Mouse (Mus musculus) forebrain, embryonic 13.5 days (tissue): ENCODE results near the gene Fancd2. TPM values are rescaled to one million over a fixed set of nuclear protein-coding genes. Genes with fewer than 3 reads are reported as not detected.

Experiments
- ATAC-seq: fragments of 200-750 bp; cut with Nextera tagmentation; 2 replicates; pipeline ENCODE4 v1.8.0; 2017
- H3K27ac ChIP-seq: fragments of 300-500 bp; sonication (generic); 2 replicates; pipeline ENCODE4 v1.5.1; 2015; ENCODE audit warnings: inconsistent platforms, mild to moderate bottlenecking, moderate library complexity
- H3K27me3 ChIP-seq: fragments of 300-500 bp; sonication (generic); 2 replicates; pipeline ENCODE4 v1.6.1; 2015; ENCODE audit warnings: mild to moderate bottlenecking, inconsistent platforms
- H3K36me3 ChIP-seq: fragments of 300-500 bp; sonication (generic); 2 replicates; pipeline ENCODE4 v1.6.1; 2015; ENCODE audit warnings: mild to moderate bottlenecking, inconsistent platforms; ENCODE audit not compliant: poor library complexity, severe bottlenecking
- H3K4me1 ChIP-seq: fragments of 300-500 bp; sonication (generic); 2 replicates; pipeline ENCODE4 v1.6.1; 2015; ENCODE audit warnings: inconsistent platforms
- H3K4me2 ChIP-seq: fragments of 300-500 bp; sonication (generic); 2 replicates; pipeline ENCODE4 v1.6.1; 2015; ENCODE audit warnings: inconsistent platforms, mild to moderate bottlenecking, moderate library complexity
- H3K4me3 ChIP-seq: fragments of 300-500 bp; sonication (generic); 2 replicates; pipeline ENCODE4 v1.5.1; 2015; ENCODE audit warnings: mild to moderate bottlenecking, inconsistent platforms
- H3K9ac ChIP-seq: fragments of 300-500 bp; sonication (generic); 2 replicates; pipeline ENCODE4 v1.6.1; 2015; ENCODE audit warnings: mild to moderate bottlenecking, inconsistent platforms
- H3K9me3 ChIP-seq: fragments of 300-500 bp; sonication (generic); replicated peaks from 2 replicates; pipeline ENCODE4 v1.6.1; 2016; ENCODE audit warnings: inconsistent platforms
- WGBS: fragments of 180-500 bp; shearing (Covaris S2); methylation state at CpG from one replicate; pipeline ENCODE4 v1.1.7; 2015; 5-methylcytosine and 5-hydroxymethylcytosine counted together
- polyA plus RNA-seq: library from polyadenylated mRNA; unstranded; fragments of >200 nt; fragmentation: Nextera tagmentation; extraction: Ambion mirVana; gene quantifications from 2 replicates; pipeline ENCODE4 v1.2.1, GENCODE M21; 2015

Gene Fancd2
- polyA plus RNA-seq, 1 experiment from 2014 or later, result 14.1 TPM

DNA sequence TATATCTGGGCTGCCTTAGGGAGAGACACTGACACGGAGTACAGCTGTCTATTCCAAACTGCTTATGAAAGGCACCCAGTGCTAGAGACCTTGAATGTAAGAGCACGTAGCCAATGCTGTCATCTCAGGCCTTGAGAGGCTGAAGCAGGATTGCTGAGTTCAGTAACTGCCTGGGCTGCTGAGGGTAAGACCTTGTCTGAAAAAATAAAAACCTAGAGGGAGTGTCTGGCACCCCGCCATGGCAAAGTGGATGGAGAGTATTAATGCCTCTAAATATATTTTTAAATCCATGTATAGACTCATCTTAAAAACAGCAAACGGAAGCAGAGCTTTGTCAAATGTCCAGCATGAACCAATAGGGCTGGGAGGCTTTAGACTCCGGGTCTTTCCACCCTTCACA, 68.4 kb downstream of the Fancd2 start:
- Histone ChIP-seq H3K27me3 (no peaks in the 10 kb centered on the region), H3K36me3 (0 out of 2 replicates have a peak, but pooled peaks cover 6% of the 10 kb centered on the region), H3K9me3 (no peaks in the 10 kb centered on the region), H3K4me2 (no peak overlapping the region), H3K4me1 (peaks cover 4% of the 10 kb centered on the region; the same call in 1 of the 2 replicates), H3K9ac (no peak overlapping the region), H3K27ac (no peak overlapping the region), H3K4me3 (no peak overlapping the region)
- WGBS, result 75% methylated on average over 5 of the region's 5 CpGs
- ATAC-seq, result no peak

GRCm38 (mm10) chr6:113600543-113601139, 69.2 kb downstream of the Fancd2 start, which contains the start of gene Fancd2os:
Gene Fancd2os, minus strand, starts transcription at chr6:113600715.
- ATAC-seq, result no peak
- no peak within 1 kb of the TSS for H3K27ac ChIP-seq
- WGBS, result 32% methylated on average over 23 of the region's 23 CpGs
- no peaks in the 10 kb centered on the region for H3K27me3 ChIP-seq
- no peaks in the 10 kb centered on the region for H3K9me3 ChIP-seq
- peaks cover 9% of the 10 kb centered on the region for H3K4me1 ChIP-seq
- 0 out of 2 replicates have a peak, but pooled peaks cover 6% of the 10 kb centered on the region for H3K36me3 ChIP-seq
- H3K9ac ChIP-seq, result no peak within 1 kb of the TSS
- no peak within 1 kb of the TSS for H3K4me3 ChIP-seq
- H3K4me2 ChIP-seq, result no peak within 1 kb of the TSS

GRCm38 (mm10) chr6:113602821-113603220, 71.3 kb downstream of the Fancd2 start:
- Histone ChIP-seq H3K9me3 (no peaks in the 10 kb centered on the region), H3K27me3 (no peaks in the 10 kb centered on the region), H3K4me3 (no peak overlapping the region), H3K4me1 (peaks cover 22% of the 10 kb centered on the region), H3K4me2 (no peak overlapping the region), H3K9ac (no peak overlapping the region), H3K27ac (no peak overlapping the region), H3K36me3 (peaks cover 10% of the 10 kb centered on the region; the same call in 1 of the 2 replicates)
- WGBS, result 94% methylated on average over 6 of the region's 6 CpGs
- ATAC-seq, result no peak

- H3K27ac ChIP-seq, result 0 out of 2 replicates have a peak overlapping the region, but pooled peaks have one; percentile 40
- peak overlapping the region; percentile 93; the same call in 1 of the 2 replicates for H3K9ac ChIP-seq
- peak overlapping the region; percentile 93 for H3K4me2 ChIP-seq
- H3K4me3 ChIP-seq, result peak overlapping the region; percentile 96
- no peak for ATAC-seq
- 56% methylated on average over 12 of the region's 12 CpGs for WGBS
- no peaks in the 10 kb centered on the region for H3K27me3 ChIP-seq
- peaks cover 9% of the 10 kb centered on the region; the same call in 1 of the 2 replicates for H3K36me3 ChIP-seq
- no peaks in the 10 kb centered on the region for H3K9me3 ChIP-seq
- peaks cover 22% of the 10 kb centered on the region for H3K4me1 ChIP-seq
These were observed 72.5 kb downstream of the Fancd2 start for GRCm38 (mm10) chr6:113603993-113604392.

DNA sequence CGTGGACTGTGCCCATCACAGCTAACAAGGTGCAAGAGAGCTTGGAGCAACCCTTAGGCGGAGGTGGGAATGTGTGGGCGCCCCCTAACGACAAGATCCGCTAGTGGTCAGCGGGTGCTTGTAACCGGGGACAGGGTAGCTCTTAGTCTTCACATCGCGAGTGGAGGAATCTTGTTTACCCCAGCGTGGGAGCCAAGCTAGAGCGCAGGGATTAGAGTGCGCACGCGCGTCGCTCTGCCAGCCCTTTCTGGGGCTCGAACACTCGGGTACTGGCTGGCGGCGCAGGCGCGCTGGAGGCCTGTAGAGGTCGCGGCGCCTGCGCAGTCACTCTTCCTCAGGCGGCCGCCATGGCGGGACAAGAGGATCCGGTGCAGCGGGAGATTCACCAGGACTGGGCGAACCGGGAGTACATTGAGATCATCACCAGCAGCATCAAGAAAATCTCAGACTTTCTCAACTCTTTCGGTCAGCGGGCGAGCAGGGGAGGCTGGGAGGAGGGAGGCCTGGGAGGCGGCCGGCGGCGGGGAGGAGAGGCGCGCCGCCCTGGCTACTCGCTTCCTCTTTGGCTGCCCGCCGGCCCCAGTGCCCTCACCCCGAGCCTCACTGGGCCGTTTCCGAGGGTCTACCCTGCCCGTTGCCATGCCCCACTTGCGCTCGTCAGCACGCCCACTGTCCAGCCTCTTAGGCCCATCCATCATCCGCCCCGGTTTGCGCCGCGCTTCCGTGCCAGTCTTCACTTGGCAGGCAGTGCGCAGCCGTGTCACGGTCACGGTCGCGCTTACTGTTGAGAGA, 73.1 kb downstream of the Fancd2 start, which contains the start of gene Brk1:
Gene Brk1 (plus strand): TSS at position 341 of the 792 bp plus-strand sequence.
- Histone ChIP-seq H3K27me3 (no peaks in the 10 kb centered on the region), H3K9ac (peak within 1 kb of the TSS; percentile 93), H3K4me3 (peak within 1 kb of the TSS; percentile 96), H3K4me2 (peak within 1 kb of the TSS; percentile 93), H3K4me1 (peaks cover 22% of the 10 kb centered on the region), H3K27ac (peak within 1 kb of the TSS; percentile 57), H3K9me3 (no peaks in the 10 kb centered on the region), H3K36me3 (peaks cover 9% of the 10 kb centered on the region; the same call in 1 of the 2 replicates)
- WGBS, result under 1% methylated on average over 65 of the region's 65 CpGs
- ATAC-seq, result peak; percentile 95

DNA sequence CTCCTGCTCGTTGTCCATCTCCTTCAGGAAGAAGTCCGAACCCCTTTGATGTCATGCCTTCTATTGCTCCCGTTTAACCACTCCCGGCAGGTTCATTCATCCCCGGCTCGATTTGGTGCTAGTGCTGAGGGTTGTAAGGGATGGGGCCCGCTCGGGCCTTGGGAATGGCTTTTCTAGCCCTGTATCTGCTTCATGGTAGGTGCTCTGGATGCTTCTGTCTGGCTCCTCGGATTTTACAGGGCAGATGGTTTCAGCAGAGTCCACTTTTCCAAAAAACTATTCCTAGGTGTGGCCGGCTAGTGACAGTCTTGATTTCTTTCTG, 73.7 kb downstream of the Fancd2 start:
- peak overlapping the region; percentile 93 for H3K4me2 ChIP-seq
- H3K4me3 ChIP-seq, result peak overlapping the region; percentile 96
- peaks cover 10% of the 10 kb centered on the region for H3K36me3 ChIP-seq
- no peaks in the 10 kb centered on the region for H3K9me3 ChIP-seq
- peak; percentile 11; the same call in 1 of the 2 replicates for ATAC-seq
- no peaks in the 10 kb centered on the region for H3K27me3 ChIP-seq
- peak overlapping the region; percentile 57 for H3K27ac ChIP-seq
- H3K4me1 ChIP-seq, result peaks cover 21% of the 10 kb centered on the region
- H3K9ac ChIP-seq, result peak overlapping the region; percentile 93
- WGBS, result 4% methylated on average over 10 of the region's 10 CpGs

GRCm38 (mm10) chr6:113608871-113609270, 77.4 kb downstream of the Fancd2 start:
- Histone ChIP-seq H3K9me3 (0 out of 2 replicates have a peak, but pooled peaks cover 3% of the 10 kb centered on the region), H3K4me3 (no peak overlapping the region), H3K27me3 (no peaks in the 10 kb centered on the region), H3K4me1 (peaks cover 17% of the 10 kb centered on the region), H3K36me3 (peaks cover 41% of the 10 kb centered on the region), H3K9ac (no peak overlapping the region), H3K4me2 (no peak overlapping the region), H3K27ac (no peak overlapping the region)
- ATAC-seq, result no peak
- 88% methylated on average over 6 of the region's 6 CpGs for WGBS

DNA sequence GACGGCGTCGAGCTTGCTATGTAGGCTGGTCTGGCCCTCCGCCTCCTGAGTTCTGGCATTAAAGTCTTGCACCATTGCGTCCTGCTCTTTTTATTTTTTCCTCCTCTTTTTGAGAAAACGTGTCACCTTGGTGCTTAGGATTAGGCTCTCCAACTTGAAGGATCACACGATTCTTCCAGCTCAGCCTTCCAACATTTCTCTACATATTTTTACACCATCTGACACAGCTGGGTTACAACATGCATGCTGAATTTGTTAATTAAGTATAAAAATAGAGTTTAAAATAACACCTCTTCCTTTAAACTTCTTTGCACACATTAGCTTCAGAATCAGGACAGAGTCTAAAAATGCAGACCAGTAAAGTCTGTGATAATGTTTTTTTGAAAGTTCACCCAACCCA, 77.8 kb downstream of the Fancd2 start:
- no peak overlapping the region for H3K9ac ChIP-seq
- WGBS, result 94% methylated on average over 7 of the region's 7 CpGs
- no peak overlapping the region for H3K4me2 ChIP-seq
- H3K4me1 ChIP-seq, result peaks cover 17% of the 10 kb centered on the region
- no peak overlapping the region for H3K4me3 ChIP-seq
- H3K9me3 ChIP-seq, result 0 out of 2 replicates have a peak, but pooled peaks cover 3% of the 10 kb centered on the region
- no peak for ATAC-seq
- peaks cover 45% of the 10 kb centered on the region for H3K36me3 ChIP-seq
- H3K27me3 ChIP-seq, result no peaks in the 10 kb centered on the region
- no peak overlapping the region for H3K27ac ChIP-seq

DNA sequence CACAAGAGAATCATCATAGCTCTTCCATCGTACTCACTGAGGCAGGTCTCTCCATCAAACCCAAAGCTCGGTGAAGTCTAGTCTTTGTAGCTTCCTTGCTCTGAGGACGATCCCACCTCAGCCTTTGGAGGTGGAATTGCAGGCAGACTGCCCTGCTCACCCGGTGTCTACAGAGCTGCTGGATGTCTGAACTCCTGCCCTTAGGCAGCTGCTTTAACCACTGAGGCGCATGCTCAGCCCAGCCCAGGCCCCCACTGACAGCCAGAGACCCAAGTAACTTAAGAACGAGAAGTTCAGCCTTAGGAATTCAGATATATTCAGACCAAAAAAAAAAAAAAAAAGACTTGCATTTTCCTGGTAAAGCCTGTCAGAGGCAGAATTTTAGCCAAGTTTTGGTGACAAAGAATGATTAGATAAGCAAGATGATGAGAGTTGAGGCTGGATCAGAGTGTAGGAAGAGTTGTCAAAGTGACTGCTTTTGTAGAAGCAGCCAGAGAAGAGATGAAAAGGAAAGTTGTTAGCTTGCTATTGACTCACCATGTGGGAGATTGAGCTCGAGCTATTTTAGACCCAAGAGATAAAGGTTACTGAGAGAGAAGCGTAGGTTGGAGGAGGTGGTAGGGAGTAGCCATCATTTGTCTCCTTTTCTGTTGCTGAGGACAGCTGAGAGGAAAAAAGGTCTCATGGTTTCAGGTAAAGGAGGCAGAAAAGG, 80.9 kb downstream of the Fancd2 start:
- Histone ChIP-seq H3K27me3 (no peaks in the 10 kb centered on the region), H3K4me2 (no peak overlapping the region), H3K36me3 (peaks cover 67% of the 10 kb centered on the region), H3K4me3 (no peak overlapping the region), H3K9me3 (0 out of 2 replicates have a peak, but pooled peaks cover 3% of the 10 kb centered on the region), H3K27ac (no peak overlapping the region), H3K9ac (no peak overlapping the region), H3K4me1 (no peaks in the 10 kb centered on the region)
- 93% methylated on average over 8 of the region's 8 CpGs for WGBS
- ATAC-seq, result no peak

- Histone ChIP-seq H3K4me1 (no peaks in the 10 kb centered on the region), H3K9me3 (0 out of 2 replicates have a peak, but pooled peaks cover 3% of the 10 kb centered on the region), H3K9ac (no peak overlapping the region), H3K4me2 (no peak overlapping the region), H3K27ac (no peak overlapping the region), H3K4me3 (no peak overlapping the region), H3K27me3 (no peaks in the 10 kb centered on the region), H3K36me3 (peaks cover 77% of the 10 kb centered on the region)
- WGBS, result 98% methylated on average over 7 of the region's 7 CpGs
- ATAC-seq, result no peak
These were observed 82.7 kb downstream of the Fancd2 start for GRCm38 (mm10) chr6:113614152-113614551.

- Histone ChIP-seq H3K27ac (no peak overlapping the region), H3K4me3 (no peak overlapping the region), H3K9me3 (0 out of 2 replicates have a peak, but pooled peaks cover 3% of the 10 kb centered on the region), H3K27me3 (no peaks in the 10 kb centered on the region), H3K4me2 (no peak overlapping the region), H3K4me1 (no peaks in the 10 kb centered on the region), H3K9ac (no peak overlapping the region), H3K36me3 (peaks cover 77% of the 10 kb centered on the region)
- WGBS, result 98% methylated on average over 8 of the region's 8 CpGs
- no peak for ATAC-seq
These were observed 83.5 kb downstream of the Fancd2 start for GRCm38 (mm10) chr6:113614997-113615396.
